10 mouse cellular contexts compared by ENCODE assay signal in genomic region chr13:24803196-24803595, GRCm38 (mm10). TPM values are rescaled to one million over a fixed set of nuclear protein-coding genes. Genes with fewer than 3 reads are reported as not detected.
DNase-seq lines count a peak whose midpoint lies in the region; ATAC-seq and TF ChIP-seq lines count a peak whose summit lies in the region.
"Had no signal": no experiment of that assay in that cellular context is flagged by ENCODE, and none has a peak within 500 bp of the region (broad histone marks: within the 10 kb centered on the region; RNA-seq: fewer than 3 reads in every experiment).

No protein-coding gene starts in this region.

- H3K36me3 ChIP-seq in embryonic facial prominence, embryonic 12.5 days, result peaks cover 15% of the 10 kb centered on the region
- peaks cover 35% of the 10 kb centered on the region for H3K36me3 ChIP-seq in intestine, embryonic 14.5 days (ENCODE audit: control insufficient read depth, insufficient read depth, low read length)
- peaks cover 34% of the 10 kb centered on the region for H3K36me3 ChIP-seq in myocyte (ENCODE audit: control insufficient read depth, insufficient read depth)

- no peak for TF ChIP-seq POLR2A in myocyte (IDR thresholded peaks at IDR 0.05; ENCODE audit: insufficient read length, low read depth)

- H3K4me1 ChIP-seq in embryonic facial prominence, embryonic 12.5 days, result peaks cover 13% of the 10 kb centered on the region
- peaks cover 19% of the 10 kb centered on the region for H3K4me1 ChIP-seq in intestine, embryonic 14.5 days (replicated peaks; ENCODE audit: control insufficient read depth, insufficient read depth, low read length)

- 20% methylated on average over 2 of the region's 2 CpGs for WGBS in embryonic facial prominence, embryonic 12.5 days
- 13% methylated on average over 2 of the region's 2 CpGs for WGBS in intestine, embryonic 14.5 days

- TF ChIP-seq CTCF in left cerebral cortex, adult 2 months (IDR thresholded peaks at IDR 0.05), result no peak

- no peak overlapping the region for H3K27ac ChIP-seq in left cerebral cortex, adult 2 months
- no peak overlapping the region for H3K27ac ChIP-seq in embryonic facial prominence, embryonic 12.5 days
- H3K27ac ChIP-seq in intestine, embryonic 14.5 days (ENCODE audit: low read depth), result no peak overlapping the region

- ATAC-seq in embryonic facial prominence, embryonic 12.5 days (ENCODE audit: insufficient number of reproducible peaks, insufficient read depth, low FRiP score, low TSS enrichment), result no peak
- ATAC-seq in intestine, embryonic 14.5 days (replicated peaks; ENCODE audit: low FRiP score, low TSS enrichment, low read depth), result no peak

- intact Hi-C loops in left cerebral cortex, adult 2 months (cut with DNase I), result no loop called here
- intact Hi-C loops in left cerebral cortex, postnatal 25 days (cut with DNase I), result no loop called here

- no peak for DNase-seq in left cerebral cortex, adult 2 months (ENCODE audit: extremely low spot score in 1 of 2, low spot score in 2 of 2)
- no peak for DNase-seq in left cerebral cortex, postnatal 25 days (ENCODE audit: low spot score in 2 of 2)
- DNase-seq in intestine, embryonic 14.5 days (ENCODE audit: low spot score), result no peak
- DNase-seq in right cerebral cortex, adult 18-20 months, result no peak
- DNase-seq in adrenal gland, postnatal 25 days, result no peak
- no peak for DNase-seq in layer of hippocampus, adult 9-10 months (ENCODE audit: low spot score)
- DNase-seq: adrenal gland, postnatal 36 days; kidney, postnatal 36 days had no signal

- H3K9ac ChIP-seq in embryonic facial prominence, embryonic 12.5 days, result peak overlapping the region; percentile 92; the same call in 1 of the 2 replicates
- peak overlapping the region; percentile 94 for H3K9ac ChIP-seq in intestine, embryonic 14.5 days (ENCODE audit: low read length)

- peak overlapping the region; percentile 89 for H3K4me2 ChIP-seq in embryonic facial prominence, embryonic 12.5 days (replicated peaks)
- peak overlapping the region; percentile 98 for H3K4me2 ChIP-seq in intestine, embryonic 14.5 days (ENCODE audit: low read length)
- peak overlapping the region; percentile 81 for H3K4me2 ChIP-seq in myocyte (ENCODE audit: low read depth)

- peaks cover 60% of the 10 kb centered on the region for H3K79me2 ChIP-seq in myocyte (ENCODE audit: control insufficient read depth, insufficient read depth)

- H3K27me3 ChIP-seq in embryonic facial prominence, embryonic 12.5 days, result no peaks in the 10 kb centered on the region
- no peaks in the 10 kb centered on the region for H3K27me3 ChIP-seq in intestine, embryonic 14.5 days (replicated peaks; ENCODE audit: control insufficient read depth, insufficient read depth, low read length)
- H3K27me3 ChIP-seq in myocyte (ENCODE audit: control insufficient read depth, insufficient read depth, insufficient read length), result no peaks in the 10 kb centered on the region

- H3ac ChIP-seq in myocyte (ENCODE audit: control insufficient read depth, insufficient read length), result no peak overlapping the region

- peak overlapping the region; percentile 99 for H3K4me3 ChIP-seq in left cerebral cortex, adult 2 months
- H3K4me3 ChIP-seq in embryonic facial prominence, embryonic 12.5 days, result peak overlapping the region; percentile 94
- H3K4me3 ChIP-seq in intestine, embryonic 14.5 days (ENCODE audit: low read depth, low read length), result peak overlapping the region; percentile 90
- H3K4me3 ChIP-seq in myocyte, result peak overlapping the region; percentile 85

- no peaks in the 10 kb centered on the region for H3K9me3 ChIP-seq in embryonic facial prominence, embryonic 12.5 days
- no peaks in the 10 kb centered on the region for H3K9me3 ChIP-seq in intestine, embryonic 14.5 days (ENCODE audit: control insufficient read depth, low read length)

TF ChIP-seq in myocyte, 11 proteins besides CTCF, POLR2A, EP300 and RAD21:
- TF ChIP-seq TCF3 (IDR thresholded peaks at IDR 0.05; ENCODE audit: insufficient read length, low read depth) (no peak), MYOG (IDR thresholded peaks at IDR 0.05; ENCODE audit: control insufficient read depth in 1 of 3, insufficient read depth in 1 of 3, insufficient read length in 2 of 3, low read depth in 2 of 3) (no peak), MAX (IDR thresholded peaks at IDR 0.05; ENCODE audit: low read depth) (no peak), CEBPB (IDR thresholded peaks at IDR 0.05; ENCODE audit: insufficient read depth, poor library complexity, severe bottlenecking) (no peak), REST (IDR thresholded peaks at IDR 0.05; ENCODE audit: insufficient read depth, insufficient read length) (no peak), E2F4 (IDR thresholded peaks at IDR 0.05; ENCODE audit: insufficient read depth) (no peak), POLR2AphosphoS2 (IDR thresholded peaks at IDR 0.05; ENCODE audit: insufficient read length, low read depth) (no peak), MYOD1 (IDR thresholded peaks at IDR 0.05; ENCODE audit: control insufficient read depth in 1 of 3, insufficient read length in 2 of 3, low read depth in 2 of 3) (no peak), USF1 (IDR thresholded peaks at IDR 0.05; ENCODE audit: low read depth) (no peak), SRF (IDR thresholded peaks at IDR 0.05; ENCODE audit: control insufficient read depth, insufficient read length, low read depth) (no peak), TCF12 (IDR thresholded peaks at IDR 0.05; ENCODE audit: insufficient read depth, poor library complexity, severe bottlenecking) (no peak)

RNA-seq across cellular contexts. Expression of gene BC005537, which starts 1.7 kb away (rescaled TPM):
- total RNA-seq in left cerebral cortex, adult 2 months (2021), result 100 to 1,000 TPM; 151 to 161 TPM
- total RNA-seq in left cerebral cortex, postnatal 25 days (2021), result 100 to 1,000 TPM; 165 to 182 TPM
- 16.4 and 17.3 TPM in 2 replicates for polyA plus RNA-seq in embryonic facial prominence, embryonic 12.5 days (2016; fragmentation: Nextera tagmentation; extraction: Ambion mirVana)
- polyA plus RNA-seq in intestine, embryonic 14.5 days (2014; fragmentation: Nextera tagmentation; extraction: Ambion mirVana), result 25.6 and 27.0 TPM in 2 replicates
- 27.3 TPM for polyA plus RNA-seq in myocyte (2012; fragmentation: generic; extraction: Trizol)
- 204 and 221 TPM in 2 replicates for total RNA-seq in adrenal gland, postnatal 25 days (2021)

RNA-seq across cellular contexts. Expression of gene Acot13, which starts 28.1 kb away (rescaled TPM):
- total RNA-seq in left cerebral cortex, adult 2 months (2021), result 10 to 100 TPM; 80.0 to 82.9 TPM
- 10 to 100 TPM; 72.3 to 79.9 TPM for total RNA-seq in left cerebral cortex, postnatal 25 days (2021)
- polyA plus RNA-seq in embryonic facial prominence, embryonic 12.5 days (2016; fragmentation: Nextera tagmentation; extraction: Ambion mirVana), result 64.9 and 66.1 TPM in 2 replicates
- 103 and 118 TPM in 2 replicates for polyA plus RNA-seq in intestine, embryonic 14.5 days (2014; fragmentation: Nextera tagmentation; extraction: Ambion mirVana)
- polyA plus RNA-seq in myocyte (2012; fragmentation: generic; extraction: Trizol), result 67.1 TPM
- 87.2 and 92.5 TPM in 2 replicates for total RNA-seq in adrenal gland, postnatal 25 days (2021)

RNA-seq across cellular contexts. Expression of gene Tdp2, which starts 28.3 kb away (rescaled TPM):
- total RNA-seq in left cerebral cortex, adult 2 months (2021), result 10 to 100 TPM; 18.8 to 20.7 TPM
- 10 to 100 TPM; 17.9 to 20.8 TPM for total RNA-seq in left cerebral cortex, postnatal 25 days (2021)
- 67.6 and 71.4 TPM in 2 replicates for polyA plus RNA-seq in embryonic facial prominence, embryonic 12.5 days (2016; fragmentation: Nextera tagmentation; extraction: Ambion mirVana)
- polyA plus RNA-seq in intestine, embryonic 14.5 days (2014; fragmentation: Nextera tagmentation; extraction: Ambion mirVana), result 58.9 and 61.1 TPM in 2 replicates
- 5.4 TPM for polyA plus RNA-seq in myocyte (2012; fragmentation: generic; extraction: Trizol)
- 30.2 and 32.5 TPM in 2 replicates for total RNA-seq in adrenal gland, postnatal 25 days (2021)

RNA-seq across cellular contexts. Expression of gene Gmnn, which starts 41.5 kb away (rescaled TPM):
- 1 to 10 TPM; 2.6 TPM for total RNA-seq in left cerebral cortex, adult 2 months (2021)
- total RNA-seq in left cerebral cortex, postnatal 25 days (2021), result 1 to 10 TPM; 3.4 to 4.6 TPM
- 109 and 113 TPM in 2 replicates for polyA plus RNA-seq in embryonic facial prominence, embryonic 12.5 days (2016; fragmentation: Nextera tagmentation; extraction: Ambion mirVana)
- polyA plus RNA-seq in intestine, embryonic 14.5 days (2014; fragmentation: Nextera tagmentation; extraction: Ambion mirVana), result 121 and 124 TPM in 2 replicates
- polyA plus RNA-seq in myocyte (2012; fragmentation: generic; extraction: Trizol), result 10.8 TPM
- total RNA-seq in adrenal gland, postnatal 25 days (2021), result 12.5 and 14.5 TPM in 2 replicates

RNA-seq across cellular contexts. Expression of gene D130043K22Rik, which starts 41.7 kb away (rescaled TPM):
- 10 to 100 TPM; 30.8 to 31.2 TPM for total RNA-seq in left cerebral cortex, adult 2 months (2021)
- total RNA-seq in left cerebral cortex, postnatal 25 days (2021), result 10 to 100 TPM; 29.0 to 30.8 TPM
- 0.58 and 0.73 TPM in 2 replicates for polyA plus RNA-seq in embryonic facial prominence, embryonic 12.5 days (2016; fragmentation: Nextera tagmentation; extraction: Ambion mirVana)
- 0.74 and 0.98 TPM in 2 replicates for polyA plus RNA-seq in intestine, embryonic 14.5 days (2014; fragmentation: Nextera tagmentation; extraction: Ambion mirVana)
- polyA plus RNA-seq in myocyte (2012; fragmentation: generic; extraction: Trizol), result not detected
- total RNA-seq in adrenal gland, postnatal 25 days (2021), result 0.52 and 0.76 TPM in 2 replicates
